In genomic region chr11:6650519-6650918, GRCm38 (mm10) we compare ENCODE assay signal across 25 mouse cellular contexts. TPM values are rescaled to one million over a fixed set of nuclear protein-coding genes. Genes with fewer than 3 reads are reported as not detected.
DNase-seq lines count a peak whose midpoint lies in the region; ATAC-seq and TF ChIP-seq lines count a peak whose summit lies in the region.
"Had no signal": no experiment of that assay in that cellular context is flagged by ENCODE, and none has a peak within 500 bp of the region (broad histone marks: within the 10 kb centered on the region; RNA-seq: fewer than 3 reads in every experiment).

No protein-coding gene starts in this region.

- H3K4me1 ChIP-seq in forebrain, embryonic 11.5 days (replicated peaks; ENCODE audit: control insufficient read depth, insufficient read depth, low read length) = no peaks in the 10 kb centered on the region
- H3K4me1 ChIP-seq in forebrain, embryonic 12.5 days = no peaks in the 10 kb centered on the region
- H3K4me1 ChIP-seq in thymus, adult 2 months (replicated peaks; ENCODE audit: control insufficient read depth, insufficient read depth, low read length) = peaks cover 7% of the 10 kb centered on the region
- no peaks in the 10 kb centered on the region for H3K4me1 ChIP-seq in intestine, postnatal 0 days (replicated peaks; ENCODE audit: control insufficient read depth, insufficient read depth, low read length)
- H3K4me1 ChIP-seq: embryonic facial prominence, embryonic 13.5 days; heart, embryonic 10.5 days; heart, embryonic 15.5 days had no signal

- peak; percentile 46 for DNase-seq in forebrain, embryonic 11.5 days (ENCODE audit: low spot score)
- DNase-seq in thymus, adult 2 months = peak; percentile 64
- DNase-seq in thymus, postnatal 25 days = peak; percentile 73
- DNase-seq in left cerebral cortex, postnatal 10 days (ENCODE audit: extremely low spot score in 1 of 2, low spot score in 2 of 2) = no peak
- no peak for DNase-seq in right cerebral cortex, postnatal 25 days
- DNase-seq: adrenal gland, postnatal 14 days; cerebellum, adult 18-20 months; cerebellum, adult 9-11 months; cerebellum, postnatal 36 days; gastrocnemius, adult 2 months; gastrocnemius, postnatal 25 days had no signal

- H3K4me3 ChIP-seq in forebrain, embryonic 11.5 days (ENCODE audit: low read depth, low read length) = no peak overlapping the region
- no peak overlapping the region for H3K4me3 ChIP-seq in forebrain, embryonic 12.5 days (replicated peaks)
- no peak overlapping the region for H3K4me3 ChIP-seq in thymus, adult 2 months (ENCODE audit: control insufficient read depth, insufficient read depth, low read length)
- no peak overlapping the region for H3K4me3 ChIP-seq in intestine, postnatal 0 days (ENCODE audit: low read depth, low read length)
- H3K4me3 ChIP-seq: embryonic facial prominence, embryonic 13.5 days; gastrocnemius, adult 2 months; heart, embryonic 10.5 days; heart, embryonic 15.5 days; hindbrain, embryonic 10.5 days had no signal

- intact Hi-C loops in left cerebral cortex, postnatal 10 days (cut with DNase I) = loop anchor here (10.0 kb wide), 3 partner anchors 414 to 1754 kb away; partner anchors contain the start of gene Adcy1

- H3K9me3 ChIP-seq in forebrain, embryonic 11.5 days (ENCODE audit: control insufficient read depth, low read length) = no peaks in the 10 kb centered on the region
- H3K9me3 ChIP-seq in forebrain, embryonic 12.5 days = no peaks in the 10 kb centered on the region
- no peaks in the 10 kb centered on the region for H3K9me3 ChIP-seq in intestine, postnatal 0 days (ENCODE audit: control insufficient read depth)
- H3K9me3 ChIP-seq: embryonic facial prominence, embryonic 13.5 days; heart, embryonic 10.5 days; heart, embryonic 15.5 days; hindbrain, embryonic 10.5 days had no signal

- 68% methylated on average over 7 of the region's 7 CpGs for WGBS in forebrain, embryonic 11.5 days
- WGBS in forebrain, embryonic 12.5 days = 65% methylated on average over 7 of the region's 7 CpGs
- 25% methylated on average over 7 of the region's 7 CpGs for WGBS in thymus, adult 2 months
- 48% methylated on average over 7 of the region's 7 CpGs for WGBS in intestine, postnatal 0 days

- no peak overlapping the region for H3K4me2 ChIP-seq in forebrain, embryonic 11.5 days (ENCODE audit: low read depth, low read length, severe bottlenecking)
- no peak overlapping the region for H3K4me2 ChIP-seq in forebrain, embryonic 12.5 days
- no peak overlapping the region for H3K4me2 ChIP-seq in intestine, postnatal 0 days (replicated peaks; ENCODE audit: low read depth)
- H3K4me2 ChIP-seq: embryonic facial prominence, embryonic 13.5 days; heart, embryonic 15.5 days; hindbrain, embryonic 14.5 days had no signal

- H3K36me3 ChIP-seq in forebrain, embryonic 11.5 days (ENCODE audit: control insufficient read depth, insufficient read depth, low read length) = no peaks in the 10 kb centered on the region
- no peaks in the 10 kb centered on the region for H3K36me3 ChIP-seq in forebrain, embryonic 12.5 days (replicated peaks)
- H3K36me3 ChIP-seq in thymus, adult 2 months (ENCODE audit: control insufficient read depth, insufficient read depth, low read length) = no peaks in the 10 kb centered on the region
- no peaks in the 10 kb centered on the region for H3K36me3 ChIP-seq in intestine, postnatal 0 days (ENCODE audit: control insufficient read depth, insufficient read depth)
- H3K36me3 ChIP-seq: embryonic facial prominence, embryonic 13.5 days; heart, embryonic 10.5 days; heart, embryonic 15.5 days; hindbrain, embryonic 10.5 days had no signal

- H3K27me3 ChIP-seq in forebrain, embryonic 11.5 days (ENCODE audit: control insufficient read depth, insufficient read depth, low read length) = no peaks in the 10 kb centered on the region
- H3K27me3 ChIP-seq in forebrain, embryonic 12.5 days = peaks cover under 1% of the 10 kb centered on the region; the same call in 1 of the 2 replicates
- H3K27me3 ChIP-seq in thymus, adult 2 months (ENCODE audit: control insufficient read depth, insufficient read depth, low read length) = no peaks in the 10 kb centered on the region
- no peaks in the 10 kb centered on the region for H3K27me3 ChIP-seq in intestine, postnatal 0 days (replicated peaks; ENCODE audit: control insufficient read depth, insufficient read depth, low read length)

- no peak overlapping the region for H3K9ac ChIP-seq in forebrain, embryonic 11.5 days (ENCODE audit: low read length)
- no peak overlapping the region for H3K9ac ChIP-seq in forebrain, embryonic 12.5 days
- H3K9ac ChIP-seq in intestine, postnatal 0 days (ENCODE audit: low read depth, low read length) = no peak overlapping the region
- H3K9ac ChIP-seq: embryonic facial prominence, embryonic 13.5 days; heart, embryonic 15.5 days; hindbrain, embryonic 14.5 days had no signal

- H3K27ac ChIP-seq in forebrain, embryonic 11.5 days (ENCODE audit: low read depth, low read length) = no peak overlapping the region
- H3K27ac ChIP-seq in forebrain, embryonic 12.5 days = no peak overlapping the region
- no peak overlapping the region for H3K27ac ChIP-seq in thymus, adult 2 months (ENCODE audit: control insufficient read depth, insufficient read depth, low read length)
- no peak overlapping the region for H3K27ac ChIP-seq in intestine, postnatal 0 days (ENCODE audit: low read depth, low read length)
- H3K27ac ChIP-seq: embryonic facial prominence, embryonic 13.5 days; gastrocnemius, adult 2 months; heart, embryonic 10.5 days; heart, embryonic 15.5 days; hindbrain, embryonic 10.5 days; hindbrain, embryonic 14.5 days had no signal

- no peak for TF ChIP-seq POLR2A in thymus, adult 2 months (IDR thresholded peaks at IDR 0.05; ENCODE audit: control insufficient read depth, extremely low read depth, insufficient read depth, low read length, poor library complexity)

- ATAC-seq in forebrain, embryonic 11.5 days (replicated peaks; ENCODE audit: low FRiP score) = no peak
- ATAC-seq in forebrain, embryonic 12.5 days (ENCODE audit: low FRiP score) = no peak
- no peak; the same call in 1 of the 2 replicates for ATAC-seq in intestine, postnatal 0 days
- ATAC-seq: activated CD4-positive, CD25-positive, alpha-beta regulatory T cell, adult 4 months; forebrain, embryonic 14.5 days; Patski had no signal

- TF ChIP-seq CTCF in thymus, adult 2 months (IDR thresholded peaks at IDR 0.05; ENCODE audit: borderline replicate concordance, control insufficient read depth, extremely low read depth, insufficient read depth, low read length, poor library complexity) = no peak
- TF ChIP-seq CTCF in intestine, postnatal 0 days (IDR thresholded peaks at IDR 0.05; ENCODE audit: low read depth) = no peak

RNA-seq across cellular contexts. Expression of gene Ramp3, which starts 7.8 kb away (rescaled TPM):
- 3.5 and 3.9 TPM in 2 replicates for polyA plus RNA-seq in forebrain, embryonic 11.5 days (2014; fragmentation: Nextera tagmentation; extraction: Ambion mirVana)
- polyA plus RNA-seq in forebrain, embryonic 12.5 days (2016; fragmentation: Nextera tagmentation; extraction: Ambion mirVana) = 2.5 and 3.1 TPM in 2 replicates
- polyA plus RNA-seq in thymus, adult 2 months (2012; rRNA removed) = 7.8 and 9.0 TPM in 2 replicates
- total RNA-seq in left cerebral cortex, postnatal 10 days (2021) = 10 to 100 TPM; 34.5 to 46.0 TPM
- 2.8 and 2.9 TPM in 2 replicates for polyA plus RNA-seq in intestine, postnatal 0 days (2015; fragmentation: Nextera tagmentation; extraction: Ambion mirVana)
- total RNA-seq: granulocyte monocyte progenitor cell, adult 5-6 weeks had no signal

RNA-seq across cellular contexts. Expression of gene Wap, which starts 12.1 kb away (rescaled TPM):
- polyA plus RNA-seq in forebrain, embryonic 11.5 days (2014; fragmentation: Nextera tagmentation; extraction: Ambion mirVana) = not detected in 2 replicates
- not detected in 2 replicates for polyA plus RNA-seq in forebrain, embryonic 12.5 days (2016; fragmentation: Nextera tagmentation; extraction: Ambion mirVana)
- 0.56 and 1.2 TPM in 2 replicates for polyA plus RNA-seq in thymus, adult 2 months (2012; rRNA removed)
- not detected for total RNA-seq in left cerebral cortex, postnatal 10 days (2021)
- polyA plus RNA-seq in intestine, postnatal 0 days (2015; fragmentation: Nextera tagmentation; extraction: Ambion mirVana) = 1.3 and 4.3 TPM in 2 replicates
- total RNA-seq: adrenal gland, adult 18-20 months; adrenal gland, postnatal 14 days; gastrocnemius, adult 2 months; gastrocnemius, postnatal 25 days; granulocyte monocyte progenitor cell, adult 5-6 weeks; heart, postnatal 25 days had no signal
- polyA plus RNA-seq: activated CD4-positive, CD25-positive, alpha-beta regulatory T cell, adult 4 months; C2C12; embryonic facial prominence, embryonic 13.5 days; forebrain, embryonic 14.5 days; heart, embryonic 10.5 days; heart, embryonic 15.5 days; hindbrain, embryonic 10.5 days; hindbrain, embryonic 14.5 days; Patski had no signal

RNA-seq across cellular contexts. Expression of gene Tbrg4, which starts 24.7 kb away (rescaled TPM):
- polyA plus RNA-seq in forebrain, embryonic 11.5 days (2014; fragmentation: Nextera tagmentation; extraction: Ambion mirVana) = 53.0 TPM in 2 replicates
- polyA plus RNA-seq in forebrain, embryonic 12.5 days (2016; fragmentation: Nextera tagmentation; extraction: Ambion mirVana) = 46.7 and 48.7 TPM in 2 replicates
- 190 and 191 TPM in 2 replicates for polyA plus RNA-seq in thymus, adult 2 months (2012; rRNA removed)
- 10 to 100 TPM; 48.5 to 55.3 TPM for total RNA-seq in left cerebral cortex, postnatal 10 days (2021)
- polyA plus RNA-seq in intestine, postnatal 0 days (2015; fragmentation: Nextera tagmentation; extraction: Ambion mirVana) = 30.8 and 32.6 TPM in 2 replicates

RNA-seq across cellular contexts. Expression of gene Nacad, which starts 44.7 kb away (rescaled TPM):
- polyA plus RNA-seq in forebrain, embryonic 11.5 days (2014; fragmentation: Nextera tagmentation; extraction: Ambion mirVana) = 28.4 and 29.3 TPM in 2 replicates
- 56.3 and 63.2 TPM in 2 replicates for polyA plus RNA-seq in forebrain, embryonic 12.5 days (2016; fragmentation: Nextera tagmentation; extraction: Ambion mirVana)
- 0.33 and 0.36 TPM in 2 replicates for polyA plus RNA-seq in thymus, adult 2 months (2012; rRNA removed)
- total RNA-seq in left cerebral cortex, postnatal 10 days (2021) = 10 to 100 TPM; 78.1 to 82.5 TPM
- polyA plus RNA-seq in intestine, postnatal 0 days (2015; fragmentation: Nextera tagmentation; extraction: Ambion mirVana) = 4.0 and 4.8 TPM in 2 replicates
- total RNA-seq: granulocyte monocyte progenitor cell, adult 5-6 weeks had no signal
- polyA plus RNA-seq: activated CD4-positive, CD25-positive, alpha-beta regulatory T cell, adult 4 months had no signal

Comparison
In these comparisons a context has a peak if more than half of its experiments do, and no peak if none do; other contexts are left out.
1. DNase-seq: peak in forebrain, embryonic 11.5 days (single experiment), thymus, adult 2 months (single experiment) and thymus, postnatal 25 days (single experiment); none in left cerebral cortex, postnatal 10 days (0 of 2) and right cerebral cortex, postnatal 25 days (single experiment).